Mouse (Mus musculus) mature B cell (primary cell): ENCODE results near the gene Zfp704.

Source experiments
- in situ Hi-C: fragments of 300-500 bp; cut with MboI; formaldehyde crosslinking; loops from 2 replicates; pipeline ENCODE4 v1.14.3; 2019

Gene Zfp704

GRCm38 (mm10) chr3:9460284-9460683 is 149.6 kb downstream of the Zfp704 start:
- in situ Hi-C loops: loop anchor here (10.0 to 25.0 kb wide), 2 partner anchors 373 to 495 kb away; no protein-coding TSS in a partner anchor

- in situ Hi-C loops: loop anchor here (25.0 kb wide), 1 partner anchor 369 kb away; no protein-coding TSS in a partner anchor
Observed at GRCm38 (mm10) chr3:9456380-9456890, 153.4 kb downstream of the Zfp704 start.

- in situ Hi-C loops: loop anchor here (25.0 kb wide), 1 partner anchor 368 kb away; no protein-coding TSS in a partner anchor
Observed at GRCm38 (mm10) chr3:9455351-9455750, 154.5 kb downstream of the Zfp704 start.

GRCm38 (mm10) chr3:9454556-9455330 is 155.1 kb downstream of the Zfp704 start:
- in situ Hi-C loops: loop anchor here (25.0 kb wide), 1 partner anchor 367 kb away; no protein-coding TSS in a partner anchor

GRCm38 (mm10) chr3:9450521-9450920 is 159.4 kb downstream of the Zfp704 start:
- in situ Hi-C loops: loop anchor here (25.0 kb wide), 1 partner anchor 363 kb away; no protein-coding TSS in a partner anchor

GRCm38 (mm10) chr3:9449261-9450007 is 160.5 kb downstream of the Zfp704 start:
- in situ Hi-C loops: loop anchor here (25.0 kb wide), 1 partner anchor 362 kb away; no protein-coding TSS in a partner anchor

- in situ Hi-C loops: no loop called here
Observed at GRCm38 (mm10) chr3:9448541-9448940, 161.3 kb downstream of the Zfp704 start.

- in situ Hi-C loops: no loop called here
Observed at GRCm38 (mm10) chr3:9444558-9444957, 165.3 kb downstream of the Zfp704 start.

GRCm38 (mm10) chr3:9443981-9444380 is 165.9 kb downstream of the Zfp704 start:
- in situ Hi-C loops: no loop called here

- in situ Hi-C loops: no loop called here
Observed at GRCm38 (mm10) chr3:9443476-9443875, 166.4 kb downstream of the Zfp704 start.

GRCm38 (mm10) chr3:9441566-9442540 is 168.0 kb downstream of the Zfp704 start:
- in situ Hi-C loops: no loop called here

- in situ Hi-C loops: no loop called here
Observed at GRCm38 (mm10) chr3:9440466-9440865, 169.4 kb downstream of the Zfp704 start.

GRCm38 (mm10) chr3:9439619-9440286 is 170.1 kb downstream of the Zfp704 start:
- in situ Hi-C loops: no loop called here

- in situ Hi-C loops: no loop called here
Observed at GRCm38 (mm10) chr3:9436256-9436655, 173.6 kb downstream of the Zfp704 start.

- in situ Hi-C loops: no loop called here
Observed at GRCm38 (mm10) chr3:9434394-9435175, 175.3 kb downstream of the Zfp704 start.

- in situ Hi-C loops: no loop called here
Observed at GRCm38 (mm10) chr3:9432796-9433526, 176.9 kb downstream of the Zfp704 start.

- in situ Hi-C loops: no loop called here
Observed at GRCm38 (mm10) chr3:9432226-9432625, 177.7 kb downstream of the Zfp704 start.

GRCm38 (mm10) chr3:9429946-9430345 is 179.9 kb downstream of the Zfp704 start:
- in situ Hi-C loops: no loop called here

- in situ Hi-C loops: no loop called here
Observed at GRCm38 (mm10) chr3:9427826-9428225, 182.1 kb downstream of the Zfp704 start.
